7 mouse cellular contexts compared by ENCODE assay signal in genomic region chr16:87354075-87354583, GRCm38 (mm10). TPM values are rescaled to one million over a fixed set of nuclear protein-coding genes. Genes with fewer than 3 reads are reported as not detected.
A peak's percentile ranks its signal among the peaks of the same experiment; 100 is the strongest.
DNase-seq lines count a peak whose midpoint lies in the region; ATAC-seq lines count a peak whose summit lies in the region.

Gene N6amt1, plus strand, starts transcription at chr16:87354185.

- intact Hi-C loops in gastrocnemius, postnatal 36 days (cut with DNase I): no loop called here
- intact Hi-C loops in left cerebral cortex, postnatal 25 days (cut with DNase I): no loop called here

- H3K36me3 ChIP-seq in intestine, embryonic 15.5 days: no peaks in the 10 kb centered on the region
- H3K36me3 ChIP-seq in midbrain, embryonic 10.5 days: peaks cover 24% of the 10 kb centered on the region

- peak within 1 kb of the TSS; percentile 74 for H3K9ac ChIP-seq in intestine, embryonic 15.5 days

- H3K4me1 ChIP-seq in intestine, embryonic 15.5 days (replicated peaks): no peaks in the 10 kb centered on the region
- peaks cover 6% of the 10 kb centered on the region; the same call in 1 of the 2 replicates for H3K4me1 ChIP-seq in midbrain, embryonic 10.5 days

- peak; percentile 87 to 94 for DNase-seq in adrenal gland, adult 18-20 months (ENCODE audit: low spot score in 2 of 2)
- DNase-seq in embryo, embryonic 11 days: peak; percentile 98
- peak; percentile 89 to 93 for DNase-seq in gastrocnemius, postnatal 36 days
- peak; percentile 93 to 95 for DNase-seq in left cerebral cortex, postnatal 25 days (ENCODE audit: low spot score in 2 of 2)
- peak; percentile 94 for DNase-seq in midbrain, embryonic 10.5 days (ENCODE audit: low spot score)
- peak; percentile 89 for DNase-seq in right cerebral cortex, postnatal 4 days

- peak within 1 kb of the TSS; percentile 85 for H3K4me3 ChIP-seq in intestine, embryonic 15.5 days (replicated peaks)
- peak within 1 kb of the TSS; percentile 81 for H3K4me3 ChIP-seq in midbrain, embryonic 10.5 days

- H3K27me3 ChIP-seq in intestine, embryonic 15.5 days (replicated peaks): no peaks in the 10 kb centered on the region
- H3K27me3 ChIP-seq in midbrain, embryonic 10.5 days (ENCODE audit: low read depth, poor library complexity, severe bottlenecking): no peaks in the 10 kb centered on the region

- peak; percentile 99 for ATAC-seq in intestine, embryonic 15.5 days

- peak within 1 kb of the TSS; percentile 97 for H3K27ac ChIP-seq in intestine, embryonic 15.5 days
- H3K27ac ChIP-seq in midbrain, embryonic 10.5 days (replicated peaks): peak within 1 kb of the TSS; percentile 99

- no peaks in the 10 kb centered on the region for H3K9me3 ChIP-seq in intestine, embryonic 15.5 days
- H3K9me3 ChIP-seq in midbrain, embryonic 10.5 days (replicated peaks): no peaks in the 10 kb centered on the region; the same call in 1 of the 2 replicates

- WGBS in intestine, embryonic 15.5 days: under 1% methylated on average over 46 of the region's 48 CpGs
- WGBS in midbrain, embryonic 10.5 days: under 1% methylated on average over 48 of the region's 48 CpGs

- H3K4me2 ChIP-seq in intestine, embryonic 15.5 days (replicated peaks): peak within 1 kb of the TSS; percentile 58

RNA-seq across cellular contexts. Expression of gene N6amt1, which starts in this region (rescaled TPM):
- total RNA-seq in adrenal gland, adult 18-20 months (2021): 10 to 100 TPM; 15.7 to 19.7 TPM
- total RNA-seq in gastrocnemius, postnatal 36 days (2021): 1 to 10 TPM; 6.4 to 9.6 TPM
- polyA plus RNA-seq in intestine, embryonic 15.5 days (2015; fragmentation: Nextera tagmentation; extraction: Ambion mirVana): 20.0 and 22.5 TPM in 2 replicates
- total RNA-seq in left cerebral cortex, postnatal 25 days (2021): 10 to 100 TPM; 17.3 to 18.5 TPM
- 18.7 and 21.2 TPM in 2 replicates for polyA plus RNA-seq in midbrain, embryonic 10.5 days (2016; fragmentation: Nextera tagmentation; extraction: Ambion mirVana)

Comparison
In these comparisons a context has a peak if more than half of its experiments do, and no peak if none do; other contexts are left out.
1. Peak in every context shown above with its lines: DNase-seq, ATAC-seq, H3K4me3 ChIP-seq and H3K27ac ChIP-seq.